Mouse (Mus musculus): ENCODE data around the gene Cnot9. TPM values are rescaled to one million over a fixed set of nuclear protein-coding genes. Genes with fewer than 3 reads are reported as not detected.

Gene Cnot9
- polyA plus RNA-seq, 1 experiment = 53.1 TPM

DNA sequence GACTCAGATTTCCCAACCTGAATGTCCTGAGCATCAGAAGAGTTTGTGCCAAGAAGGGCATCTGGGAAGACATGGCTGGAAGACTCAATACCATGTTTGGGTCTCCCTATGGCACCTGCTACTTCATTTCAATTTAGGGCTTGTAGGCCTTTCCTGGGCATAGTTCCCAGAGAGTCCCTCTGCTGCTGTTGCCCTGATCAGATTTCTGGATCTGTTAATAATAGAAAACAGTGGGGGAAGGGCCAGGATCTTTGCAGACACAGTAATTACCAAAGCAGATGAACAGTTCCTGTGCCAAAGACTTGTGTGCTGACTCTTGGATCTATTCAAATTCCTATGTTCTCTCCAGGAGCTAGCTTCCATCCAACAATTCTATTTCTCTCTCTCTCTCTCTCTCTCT lies 32.8 kb downstream of the Cnot9 start:
- TF ChIP-seq POLR2A (IDR thresholded peaks at IDR 0.05; ENCODE audit: borderline replicate concordance, extremely low read depth, insufficient read depth, insufficient read length, poor library complexity, severe bottlenecking) (no peak), CTCF (IDR thresholded peaks at IDR 0.05; ENCODE audit: borderline replicate concordance, extremely low read depth, insufficient read depth, insufficient read length) (no peak)
- peak; percentile 84 for DNase-seq (ENCODE audit: low read depth)

DNA sequence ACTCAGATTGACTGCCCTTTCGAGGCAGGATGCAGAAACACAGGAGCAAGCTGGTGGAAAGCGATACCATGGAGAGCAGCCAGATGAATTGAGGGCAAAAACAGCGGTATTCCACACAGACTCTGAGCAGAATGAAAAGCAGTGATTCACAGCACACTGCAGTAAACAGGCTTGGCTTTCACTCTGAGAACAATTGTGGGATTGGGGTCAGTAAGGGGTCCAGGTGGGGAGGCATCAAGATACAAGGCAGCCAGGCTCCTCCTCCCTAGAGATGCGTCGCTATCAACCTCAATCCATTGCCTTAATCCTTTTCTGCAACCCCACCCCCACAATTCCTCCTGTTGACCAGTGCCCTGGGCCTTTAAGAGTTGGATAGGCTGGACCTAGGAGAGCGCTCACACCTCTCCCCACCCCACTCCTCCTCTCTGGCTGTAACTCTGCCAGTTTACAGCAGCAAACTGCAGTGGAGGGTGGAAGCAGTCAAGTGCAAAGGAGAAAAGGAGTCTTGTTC lies 36.6 kb downstream of the Cnot9 start, which contains the start of gene Plcd4:
Gene Plcd4 (plus strand): TSS at position 438 of the 511 bp plus-strand sequence.
- TF ChIP-seq CTCF (IDR thresholded peaks at IDR 0.05; ENCODE audit: borderline replicate concordance, extremely low read depth, insufficient read depth, insufficient read length) (no peak), POLR2A (IDR thresholded peaks at IDR 0.05; ENCODE audit: borderline replicate concordance, extremely low read depth, insufficient read depth, insufficient read length, poor library complexity, severe bottlenecking) (no peak)
- DNase-seq (ENCODE audit: low read depth) = peak; percentile 72

DNA sequence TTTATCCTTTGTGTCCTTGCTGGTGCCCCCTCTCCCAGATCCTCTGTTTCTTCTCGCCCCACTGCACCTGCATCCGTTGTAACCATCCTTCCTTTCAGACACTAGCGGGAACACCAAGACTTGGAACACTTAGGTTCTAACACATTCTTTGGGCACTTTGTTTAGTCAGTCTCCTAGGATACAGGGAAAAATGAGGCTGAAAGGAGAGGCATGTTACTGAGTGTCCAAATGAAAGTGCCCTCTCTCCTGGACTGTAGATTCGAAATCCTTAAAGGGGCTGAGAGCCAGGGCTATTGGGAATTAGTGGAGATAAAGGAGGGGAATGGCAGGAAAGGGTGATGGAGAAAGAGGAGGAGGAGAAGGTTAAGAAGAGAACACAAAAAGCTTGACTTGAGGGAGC lies 38.3 kb downstream of the Cnot9 start, which contains the start of gene Usp37:
Gene Usp37 (minus strand): TSS at position 101 of the 400 bp plus-strand sequence.
- TF ChIP-seq POLR2A (IDR thresholded peaks at IDR 0.05; ENCODE audit: borderline replicate concordance, extremely low read depth, insufficient read depth, insufficient read length, poor library complexity, severe bottlenecking) (no peak), CTCF (IDR thresholded peaks at IDR 0.05; ENCODE audit: borderline replicate concordance, extremely low read depth, insufficient read depth, insufficient read length) (no peak)
- peak; percentile 31 for DNase-seq (ENCODE audit: low read depth)

DNA sequence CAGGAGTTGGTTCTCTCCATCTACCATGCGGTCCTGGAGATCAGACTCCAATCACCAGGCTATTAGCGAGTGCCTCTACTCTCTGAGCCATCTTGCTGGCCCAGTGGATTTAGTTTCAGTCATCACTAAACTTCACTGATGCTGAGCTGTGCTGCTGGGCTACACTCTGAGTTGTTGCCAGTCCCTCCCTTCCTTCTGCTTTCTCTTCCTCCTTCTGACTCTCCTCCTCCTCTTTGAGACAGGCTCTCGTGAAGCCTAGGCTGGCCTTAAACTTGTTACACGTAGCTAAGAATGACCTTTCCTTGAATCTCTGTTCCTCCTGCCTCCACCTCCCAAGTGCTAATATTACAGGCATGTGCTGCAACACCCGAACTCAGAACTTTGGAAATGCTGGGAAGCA lies 53.2 kb downstream of the Cnot9 start:
- no peak for DNase-seq (ENCODE audit: low read depth)
- no peak for TF ChIP-seq CTCF (IDR thresholded peaks at IDR 0.05; ENCODE audit: borderline replicate concordance, extremely low read depth, insufficient read depth, insufficient read length)
- TF ChIP-seq POLR2A (IDR thresholded peaks at IDR 0.05; ENCODE audit: borderline replicate concordance, extremely low read depth, insufficient read depth, insufficient read length, poor library complexity, severe bottlenecking) = no peak

DNA sequence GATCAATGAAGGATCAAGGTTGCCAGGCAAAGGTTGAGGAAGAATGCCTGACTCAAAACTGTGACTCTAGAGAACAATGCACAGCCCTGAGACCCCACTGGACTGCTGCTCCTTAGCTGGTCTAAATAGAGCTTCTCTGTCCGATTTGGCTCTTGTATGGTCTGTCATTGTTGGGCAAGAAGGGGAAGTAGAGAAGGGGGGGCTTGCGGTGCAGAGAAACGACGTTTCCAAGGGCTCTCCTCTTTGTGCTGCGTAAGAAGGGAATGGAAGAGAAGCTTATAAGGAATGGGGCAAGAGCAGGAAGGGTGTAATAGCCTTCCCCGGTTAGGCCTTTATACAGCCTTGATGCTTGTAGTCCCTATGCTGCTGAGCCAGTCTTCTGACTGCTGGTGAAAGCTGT lies 60.0 kb downstream of the Cnot9 start:
- no peak for DNase-seq (ENCODE audit: low read depth)
- TF ChIP-seq CTCF (IDR thresholded peaks at IDR 0.05; ENCODE audit: borderline replicate concordance, extremely low read depth, insufficient read depth, insufficient read length) (no peak), POLR2A (IDR thresholded peaks at IDR 0.05; ENCODE audit: borderline replicate concordance, extremely low read depth, insufficient read depth, insufficient read length, poor library complexity, severe bottlenecking) (no peak)

DNA sequence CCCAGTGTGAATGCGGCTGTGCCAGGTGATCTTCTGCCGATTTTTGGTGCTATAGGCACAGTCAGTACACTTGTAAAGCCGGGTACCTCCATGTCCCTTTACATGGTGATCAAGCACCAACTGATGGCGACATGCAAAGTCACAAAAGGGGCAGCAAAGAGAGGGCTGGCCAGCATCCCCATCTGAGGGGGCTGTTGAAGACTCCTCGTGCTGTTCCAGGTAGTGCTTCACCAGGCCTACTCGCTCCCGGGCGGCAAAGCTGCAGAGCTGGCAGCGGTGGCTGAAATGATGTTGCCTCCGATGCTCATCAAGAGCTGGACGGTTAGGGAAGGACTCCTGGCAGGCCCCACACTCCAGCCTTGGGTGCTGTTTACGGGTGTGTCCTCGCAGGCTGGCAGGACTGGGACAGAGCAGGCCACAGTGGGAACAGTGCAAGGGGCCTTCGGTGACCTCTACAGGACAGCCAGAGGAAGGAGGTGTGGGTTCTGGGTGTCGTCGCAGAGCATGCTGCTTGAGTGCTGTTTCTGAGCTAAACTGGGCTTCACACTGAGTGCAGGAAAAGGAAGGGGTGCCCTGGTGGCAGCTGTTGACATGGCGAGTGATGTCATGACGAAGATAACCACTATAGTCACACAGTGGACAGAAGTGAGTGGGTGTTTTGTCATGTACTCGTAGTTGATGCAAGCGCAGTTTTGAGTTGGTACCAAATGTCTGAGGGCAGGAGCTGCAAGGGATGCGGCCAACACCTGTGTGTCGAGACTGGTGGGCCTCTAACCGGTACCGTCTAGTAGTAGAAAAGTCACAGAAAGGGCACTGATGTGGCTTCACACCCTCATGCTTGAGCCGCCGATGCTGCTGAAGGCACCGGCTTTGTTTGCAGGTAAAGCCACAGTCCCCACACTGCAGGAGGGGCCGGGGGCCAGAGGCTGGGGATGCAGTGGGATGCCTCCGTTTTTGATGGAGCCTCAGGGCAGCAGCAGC lies 64.2 kb downstream of the Cnot9 start:
- DNase-seq (ENCODE audit: low read depth) = no peak
- no peak for TF ChIP-seq POLR2A (IDR thresholded peaks at IDR 0.05; ENCODE audit: borderline replicate concordance, extremely low read depth, insufficient read depth, insufficient read length, poor library complexity, severe bottlenecking)
- TF ChIP-seq CTCF (IDR thresholded peaks at IDR 0.05; ENCODE audit: borderline replicate concordance, extremely low read depth, insufficient read depth, insufficient read length) = no peak

Other genes with a start within 250 kb of the Cnot9 start
- gene Gpbar1, start 227.5 kb upstream of the Cnot9 start, polyA plus RNA-seq (2012; rRNA removed) = 0.10 and 0.15 TPM in 2 replicates
- 161 and 167 TPM in 2 replicates for gene Aamp, start 221.3 kb upstream of the Cnot9 start, polyA plus RNA-seq (2012; rRNA removed)
- gene Pnkd, start 221.1 kb upstream of the Cnot9 start, polyA plus RNA-seq (2012; rRNA removed) = 58.5 and 63.2 TPM in 2 replicates
- gene Tmbim1, start 200.4 kb upstream of the Cnot9 start, polyA plus RNA-seq (2012; rRNA removed) = 6.6 and 7.3 TPM in 2 replicates
- gene Catip, start 143.9 kb upstream of the Cnot9 start, polyA plus RNA-seq (2012; rRNA removed) = 1.0 and 3.1 TPM in 2 replicates
- 3.2 and 4.0 TPM in 2 replicates for gene Slc11a1, start 130.9 kb upstream of the Cnot9 start, polyA plus RNA-seq (2012; rRNA removed)
- gene Ctdsp1, start 114.5 kb upstream of the Cnot9 start, polyA plus RNA-seq (2012; rRNA removed) = 34.3 and 40.9 TPM in 2 replicates
- gene Vil1, start 96.7 kb upstream of the Cnot9 start, polyA plus RNA-seq (2012; rRNA removed) = 0.03 and 0.08 TPM in 2 replicates
- gene Plcd4, start 36.8 kb downstream of the Cnot9 start, polyA plus RNA-seq (2012; rRNA removed) = 3.2 and 3.8 TPM in 2 replicates
- 12.0 and 15.5 TPM in 2 replicates for gene Usp37, start 38.2 kb downstream of the Cnot9 start, polyA plus RNA-seq (2012; rRNA removed)
- gene Zfp142, start 82.2 kb downstream of the Cnot9 start, polyA plus RNA-seq (2012; rRNA removed) = 26.1 and 26.8 TPM in 2 replicates
- 27.0 and 31.1 TPM in 2 replicates for gene Bcs1l, start 82.2 kb downstream of the Cnot9 start, polyA plus RNA-seq (2012; rRNA removed)
- 115 and 142 TPM in 2 replicates for gene Rnf25, start 95.3 kb downstream of the Cnot9 start, polyA plus RNA-seq (2012; rRNA removed)
- gene Stk36, start 95.4 kb downstream of the Cnot9 start, polyA plus RNA-seq (2012; rRNA removed) = 29.7 and 31.2 TPM in 2 replicates
- gene Ttll4, start 155.7 kb downstream of the Cnot9 start, polyA plus RNA-seq (2012; rRNA removed) = 35.0 and 45.0 TPM in 2 replicates
- gene Cyp27a1, start 207.5 kb downstream of the Cnot9 start, polyA plus RNA-seq (2012; rRNA removed) = 2.0 and 2.1 TPM in 2 replicates
- gene Prkag3, start 243.2 kb downstream of the Cnot9 start, polyA plus RNA-seq (2012; rRNA removed) = 0.09 and 0.10 TPM in 2 replicates

Data from brain, embryonic 14.5 days (tissue).